Mouse (Mus musculus) left cerebral cortex, postnatal 4 days (tissue): ENCODE data around the gene Slc46a1. TPM values are rescaled to one million over a fixed set of nuclear protein-coding genes. Genes with fewer than 3 reads are reported as not detected.
A peak's percentile ranks its signal among the peaks of the same experiment; 100 is the strongest.

Experiments
- DNase-seq: peaks from one replicate; pipeline ENCODE4 v3.0.0-alpha.2; 2022
- intact Hi-C: fragments of 180-260 bp; cut with DNase I; formaldehyde crosslinking; loops from one replicate; pipeline ENCODE4 v1.15.1; 2025
- total RNA-seq, 2 experiments: library from RNA; stranded (reverse); gene quantifications; 2 replicates each; pipeline ENCODE4 v1.2.3; 2021

Gene Slc46a1
- total RNA-seq, 2 experiments from 2014 or later, result 7.6 to 11.8 TPM

DNA sequence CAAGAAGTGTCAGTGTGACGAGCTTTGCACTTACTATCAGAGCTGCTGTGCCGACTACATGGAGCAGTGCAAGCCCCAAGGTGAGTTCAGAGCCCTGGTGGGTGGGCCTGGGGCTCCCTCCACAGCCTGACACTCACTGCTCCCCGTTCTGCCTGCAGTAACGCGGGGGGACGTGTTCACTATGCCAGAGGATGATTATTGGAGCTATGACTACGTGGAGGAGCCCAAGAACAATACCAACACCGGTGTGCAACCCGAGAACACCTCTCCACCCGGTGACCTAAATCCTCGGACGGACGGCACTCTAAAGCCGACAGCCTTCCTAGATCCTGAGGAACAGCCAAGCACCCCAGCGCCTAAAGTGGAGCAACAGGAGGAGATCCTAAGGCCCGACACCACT is 34.0 kb downstream of the Slc46a1 start:
- intact Hi-C loops, result no loop called here
- DNase-seq, result no peak

DNA sequence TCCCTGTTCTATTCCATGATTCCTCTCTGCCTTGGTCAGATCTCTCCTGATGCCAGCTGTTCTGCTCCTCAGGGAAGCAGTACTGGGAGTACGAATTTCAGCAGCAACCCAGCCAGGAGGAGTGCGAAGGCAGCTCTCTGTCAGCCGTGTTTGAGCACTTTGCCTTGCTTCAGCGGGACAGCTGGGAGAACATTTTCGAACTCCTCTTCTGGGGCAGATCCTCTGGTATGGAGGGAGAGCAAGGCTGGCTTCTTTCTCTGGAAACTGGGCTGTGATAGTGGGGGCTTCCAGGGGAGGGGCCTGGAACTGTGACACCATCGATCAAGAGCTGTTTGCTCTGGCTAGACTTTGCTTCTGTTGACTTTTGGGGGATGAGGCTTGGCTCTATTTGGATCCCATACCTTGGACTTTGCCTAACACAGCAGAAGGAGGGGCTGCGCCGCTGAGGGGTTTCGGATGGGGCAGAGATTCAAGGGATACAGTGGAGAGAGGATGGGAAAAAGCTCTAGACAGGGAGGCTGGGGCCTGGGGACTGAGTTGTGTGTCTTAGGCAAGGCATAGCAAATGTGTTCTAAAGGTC is 35.2 kb downstream of the Slc46a1 start:
- no peak for DNase-seq
- intact Hi-C loops, result no loop called here

- no peak for DNase-seq
- intact Hi-C loops, result no loop called here
These were observed 36.0 kb downstream of the Slc46a1 start for GRCm38 (mm10) chr11:78501529-78501928.

GRCm38 (mm10) chr11:78502909-78503650 is 37.6 kb downstream of the Slc46a1 start, which contains the start of gene Sebox:
TSS of gene Sebox (plus strand) at chr11:78503447.
- intact Hi-C loops, result no loop called here
- DNase-seq, result peak; percentile 77

- intact Hi-C loops, result no loop called here
- DNase-seq, result no peak
These were observed 39.9 kb downstream of the Slc46a1 start for GRCm38 (mm10) chr11:78505430-78505829.

GRCm38 (mm10) chr11:78509148-78509547 is 43.7 kb downstream of the Slc46a1 start:
- peak; percentile 54 for DNase-seq
- intact Hi-C loops, result no loop called here

- intact Hi-C loops, result no loop called here
- peak; percentile 95 for DNase-seq
These were observed 46.8 kb downstream of the Slc46a1 start, which contains the start of the genes Tmem199 and Poldip2 for GRCm38 (mm10) chr11:78512025-78512957. TSS of gene Tmem199 (minus strand) at chr11:78512172. TSS of gene Poldip2 (plus strand) at chr11:78512193.

DNA sequence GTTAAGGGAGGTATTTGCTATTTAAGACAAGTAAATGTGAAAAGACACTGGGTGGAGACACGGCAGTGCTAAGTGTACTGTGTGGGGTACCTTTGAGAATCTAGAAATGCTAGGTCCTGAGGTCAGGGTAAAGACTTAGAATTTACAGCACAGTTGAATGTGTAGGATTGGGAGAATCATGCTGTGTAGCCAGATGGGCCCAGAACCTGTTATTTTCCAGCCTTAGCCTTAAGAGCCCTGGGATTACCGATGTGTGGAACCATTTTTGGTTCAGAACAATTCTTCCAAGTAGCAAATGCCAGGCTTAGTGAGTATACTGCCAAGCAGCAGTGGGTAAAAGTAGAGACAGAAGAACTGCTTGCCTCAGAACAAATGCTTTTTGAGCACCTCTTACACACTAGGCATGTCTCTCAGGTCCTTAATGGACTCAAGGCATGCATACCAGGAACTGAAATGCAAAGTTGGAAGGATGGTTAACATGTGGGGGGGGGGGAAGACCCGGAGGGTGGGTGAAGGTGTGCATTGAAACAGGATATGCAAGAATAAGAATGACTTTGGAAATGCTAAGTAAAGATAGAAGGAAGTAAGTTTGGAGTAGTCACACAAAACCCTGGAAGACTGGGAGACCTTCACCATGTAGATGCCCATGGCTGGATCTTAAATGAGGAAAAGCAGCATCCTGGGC is 47.8 kb downstream of the Slc46a1 start:
- intact Hi-C loops, result no loop called here
- DNase-seq, result no peak

DNA sequence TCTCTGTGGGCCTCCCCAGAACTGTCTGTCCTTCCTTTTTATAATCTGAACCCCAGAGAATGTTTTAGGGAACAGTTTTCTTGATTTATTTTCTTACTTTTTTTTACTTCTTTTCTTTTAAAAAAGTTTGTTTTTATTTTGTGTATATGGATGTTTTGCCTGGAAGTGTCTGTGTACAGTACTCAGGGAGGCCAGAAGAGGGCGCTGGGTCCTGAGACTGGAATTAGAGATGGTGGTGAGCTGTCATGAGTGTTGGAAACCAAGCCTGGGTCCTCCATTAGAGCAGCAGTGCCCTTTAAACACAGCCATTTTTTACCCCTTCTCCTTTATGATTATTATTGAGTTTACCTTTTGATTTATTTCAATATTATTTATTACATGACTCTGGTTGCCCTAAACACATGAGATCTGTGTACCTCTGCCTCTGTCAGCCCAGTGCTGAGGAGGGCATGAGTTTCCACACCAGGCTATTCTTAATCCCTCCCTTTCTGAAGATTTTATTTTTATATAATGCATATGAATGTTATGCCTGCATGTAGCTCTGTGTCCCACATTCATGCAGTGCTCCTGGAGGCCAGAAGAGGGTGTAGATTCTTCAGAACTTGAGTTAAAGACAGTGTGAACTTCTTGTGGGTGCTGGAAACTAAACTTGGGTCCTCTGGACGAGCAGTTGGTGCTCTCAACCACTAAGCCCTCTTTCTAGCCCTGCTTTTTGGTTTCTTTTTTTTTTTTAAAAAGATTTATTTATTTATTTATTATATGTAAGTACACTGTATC is 50.2 kb downstream of the Slc46a1 start:
- no peak for DNase-seq
- intact Hi-C loops, result no loop called here

- no peak for DNase-seq
- intact Hi-C loops, result no loop called here
These were observed 53.4 kb downstream of the Slc46a1 start for GRCm38 (mm10) chr11:78518931-78519330.

Other genes starting within 250 kb of the Slc46a1 start
- gene Sdf2, start 220.0 kb upstream of the Slc46a1 start, total RNA-seq, result 10 to 100 TPM; 50.2 to 58.7 TPM
- gene Supt6, start 219.7 kb upstream of the Slc46a1 start, total RNA-seq, result 10 to 100 TPM; 72.5 to 75.1 TPM
- 100 to 1,000 TPM; 111 to 113 TPM for gene 2610507B11Rik, start 203.9 kb upstream of the Slc46a1 start, total RNA-seq
- gene BC030499, start 174.9 kb upstream of the Slc46a1 start, total RNA-seq, result 1 to 10 TPM in 1 of 2 experiments, under 1 TPM in 1; 0.72 to 1.1 TPM
- 1 to 10 TPM; 5.2 to 6.2 TPM for gene Spag5, start 164.2 kb upstream of the Slc46a1 start, total RNA-seq
- gene Aldoc, start 142.7 kb upstream of the Slc46a1 start, total RNA-seq, result 100 to 1,000 TPM; 109 to 113 TPM
- gene Pigs, start 137.3 kb upstream of the Slc46a1 start, total RNA-seq, result 10 to 100 TPM; 52.9 to 59.9 TPM
- 10 to 100 TPM; 51.8 to 57.5 TPM for gene Unc119, start 122.2 kb upstream of the Slc46a1 start, total RNA-seq
- not detected for gene Foxn1, start 79.1 kb upstream of the Slc46a1 start, total RNA-seq
- gene Slc13a2, start 43.5 kb upstream of the Slc46a1 start, total RNA-seq, result not detected
- 10 to 100 TPM; 69.3 to 71.4 TPM for gene Sarm1, start 32.1 kb downstream of the Slc46a1 start, total RNA-seq
- gene Vtn, start 33.4 kb downstream of the Slc46a1 start, total RNA-seq, result 10 to 100 TPM; 60.0 to 67.3 TPM
- under 1 TPM; 0.26 to 0.30 TPM for gene Sebox, start 37.8 kb downstream of the Slc46a1 start, total RNA-seq
- gene Tmem199, start 46.5 kb downstream of the Slc46a1 start, total RNA-seq, result 10 to 100 TPM; 35.6 to 35.7 TPM
- gene Poldip2, start 46.5 kb downstream of the Slc46a1 start, total RNA-seq, result 100 to 1,000 TPM; 113 to 118 TPM
- 10 to 100 TPM; 54.5 to 59.7 TPM for gene Tnfaip1, start 70.6 kb downstream of the Slc46a1 start, total RNA-seq
- 10 to 100 TPM; 54.6 to 59.7 TPM for gene Ift20, start 70.7 kb downstream of the Slc46a1 start, total RNA-seq
- 10 to 100 TPM; 26.5 to 31.1 TPM for gene Tmem97, start 85.1 kb downstream of the Slc46a1 start, total RNA-seq
- gene Nlk, start 231.7 kb downstream of the Slc46a1 start, total RNA-seq, result 10 to 100 TPM; 49.3 to 52.0 TPM